Mouse (Mus musculus): ENCODE measurements around the gene Irf4.

Irf4 gene

DNA sequence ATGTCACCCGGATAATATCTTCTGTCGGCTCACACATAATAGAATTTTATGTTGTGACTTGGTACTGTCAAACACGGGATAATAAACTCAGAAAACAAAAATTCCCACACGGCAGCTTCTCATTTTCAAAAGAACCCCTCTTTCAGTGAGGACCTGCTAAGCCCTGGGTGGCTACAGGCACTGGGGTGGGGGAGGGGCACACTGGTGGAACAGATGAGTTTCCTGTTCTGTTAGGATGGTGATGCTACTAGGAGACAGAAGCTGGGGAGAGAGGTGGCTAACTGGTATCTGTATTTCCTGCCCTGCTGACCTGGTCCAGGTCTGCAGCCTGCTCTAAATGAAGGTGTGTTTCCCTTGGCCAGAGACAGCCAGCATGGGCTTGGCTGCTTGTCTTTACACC is 52.9 kb downstream of the Irf4 start:
- no peak for DNase-seq (ENCODE audit: low read depth, low spot score)

DNA sequence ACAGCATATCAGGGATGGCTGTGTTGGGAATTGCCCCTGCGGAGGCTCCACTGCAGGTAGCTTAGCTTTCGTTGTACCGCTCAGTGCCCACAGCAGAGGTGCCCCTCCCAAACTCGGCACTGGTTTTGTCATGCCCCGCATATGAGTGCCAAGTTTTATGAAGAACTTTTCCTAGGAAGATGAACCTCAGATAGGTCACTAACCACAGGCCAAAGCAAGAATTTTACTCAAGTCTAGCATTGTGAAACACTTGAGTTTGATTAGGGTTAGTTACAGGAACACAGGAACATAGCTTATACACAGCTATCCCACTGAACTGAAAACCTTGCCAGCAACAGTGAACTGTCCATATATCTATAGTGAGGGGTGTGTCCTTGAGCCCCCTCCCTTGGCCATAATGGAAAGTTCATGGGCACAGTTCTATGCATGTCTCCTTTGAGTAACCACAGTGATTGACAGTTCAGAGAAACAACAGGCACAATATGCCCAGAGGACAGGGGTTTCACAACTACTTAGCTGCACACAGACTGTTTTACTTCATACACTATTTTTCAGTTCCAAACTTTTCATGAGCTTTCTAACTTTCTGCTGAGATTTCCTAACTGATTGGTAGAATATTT is 53.4 kb downstream of the Irf4 start:
- no peak for DNase-seq (ENCODE audit: low read depth, low spot score)

DNA sequence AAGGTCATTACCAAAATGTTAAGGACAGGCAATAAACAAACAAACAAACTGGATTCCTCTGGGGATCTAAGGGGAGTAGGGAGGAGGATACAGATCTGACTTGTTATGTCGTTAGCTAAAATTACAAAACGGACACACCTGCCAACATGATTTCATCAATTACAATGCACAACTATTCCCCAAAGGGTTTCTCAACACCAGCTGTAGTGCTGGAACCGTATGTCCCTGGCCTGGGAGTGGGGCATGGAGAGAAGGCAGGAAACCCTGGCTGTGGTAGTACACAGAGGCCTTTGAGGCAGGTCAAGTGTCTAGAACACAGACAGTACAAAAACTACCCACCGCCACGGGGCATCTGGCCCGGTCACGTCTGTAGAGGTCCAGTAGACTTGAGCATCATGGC is 60.2 kb downstream of the Irf4 start:
- DNase-seq (ENCODE audit: low read depth, low spot score): no peak

DNA sequence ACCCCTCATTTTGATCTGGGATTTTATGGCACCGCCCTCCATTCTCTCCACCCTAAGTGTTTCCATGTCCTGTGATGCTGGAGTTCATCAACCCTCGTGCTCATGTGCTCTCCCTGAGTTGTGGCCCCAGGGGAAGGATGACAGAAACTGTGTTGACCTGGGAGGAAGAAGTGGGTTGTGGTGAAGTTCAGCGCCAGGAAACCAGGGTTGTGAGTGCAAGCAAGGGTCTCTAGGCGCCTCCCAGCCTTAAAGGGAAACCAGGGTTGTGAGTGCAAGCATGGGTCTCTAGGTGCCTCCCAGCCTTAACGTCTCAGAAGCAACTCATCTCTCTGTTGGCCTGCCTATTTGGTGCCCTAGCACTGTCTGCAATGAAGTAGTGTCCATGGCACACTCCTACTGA is 64.4 kb downstream of the Irf4 start:
- DNase-seq (ENCODE audit: low read depth, low spot score): no peak

DNA sequence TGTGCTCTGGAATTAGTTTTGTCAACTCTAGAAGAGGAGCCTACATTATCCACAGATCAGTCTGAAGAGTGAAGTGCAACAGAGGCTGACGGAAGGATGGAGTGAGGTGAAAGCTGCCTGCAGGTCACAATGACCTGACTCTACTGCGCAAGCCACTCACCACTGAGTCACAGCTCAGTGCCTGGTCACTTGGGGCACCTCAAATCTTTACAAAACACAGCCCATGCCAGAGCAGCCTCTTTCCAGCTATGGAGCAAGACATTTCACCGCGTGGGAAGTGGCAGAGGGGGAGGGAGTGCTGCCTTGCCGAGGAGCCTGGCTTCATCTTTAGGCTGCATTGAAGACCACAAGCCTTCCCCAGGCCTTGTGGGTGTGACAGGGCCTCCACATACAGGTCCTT is 65.2 kb downstream of the Irf4 start:
- no peak for DNase-seq (ENCODE audit: low read depth, low spot score)
